Mouse (Mus musculus): ENCODE results near the gene Ets2. TPM values are rescaled to one million over a fixed set of nuclear protein-coding genes. Genes with fewer than 3 reads are reported as not detected.

The Ets2 gene
- 90.5 and 159 TPM in 2 replicates for polyA plus RNA-seq (2012; rRNA removed)

GRCm38 (mm10) chr16:95701802-95702561 lies at the start of gene Ets2:
TSS of gene Ets2 (plus strand) at chr16:95702075.

Other genes starting within 250 kb of the Ets2 start
- 10.0 and 11.0 TPM in 2 replicates for gene Erg, start 115.5 kb upstream of the Ets2 start, polyA plus RNA-seq (2012; rRNA removed)